Mouse (Mus musculus): ENCODE results near the gene B3gat2. TPM values are rescaled to one million over a fixed set of nuclear protein-coding genes. Genes with fewer than 3 reads are reported as not detected.

The B3gat2 gene
- polyA plus RNA-seq, 1 experiment from 2014 or later: 1.1 TPM

GRCm38 (mm10) chr1:23884914-23885313 lies 123.4 kb downstream of the B3gat2 start:
- Histone ChIP-seq H3K4me3 (ENCODE audit: low read depth, low read length) (no peak overlapping the region), H3K4me2 (ENCODE audit: low read depth, low read length, severe bottlenecking) (no peak overlapping the region), H3K27me3 (ENCODE audit: control insufficient read depth, insufficient read depth, low read length) (no peaks in the 10 kb centered on the region), H3K9me3 (ENCODE audit: control insufficient read depth, low read length) (no peaks in the 10 kb centered on the region), H3K27ac (ENCODE audit: low read depth, low read length) (no peak overlapping the region), H3K9ac (ENCODE audit: low read length) (no peak overlapping the region), H3K4me1 (replicated peaks; ENCODE audit: control insufficient read depth, insufficient read depth, low read length) (no peaks in the 10 kb centered on the region), H3K36me3 (ENCODE audit: control insufficient read depth, insufficient read depth, low read length) (no peaks in the 10 kb centered on the region)
- ATAC-seq (replicated peaks; ENCODE audit: low FRiP score) (no peak; the same call in 1 of the 2 replicates), DNase-seq (ENCODE audit: low spot score) (no peak)
- WGBS: 63% methylated on average over 7 of the region's 7 CpGs

GRCm38 (mm10) chr1:23892072-23892471 lies 130.5 kb downstream of the B3gat2 start:
- H3K4me2 ChIP-seq (ENCODE audit: low read depth, low read length, severe bottlenecking): no peak overlapping the region
- H3K9me3 ChIP-seq (ENCODE audit: control insufficient read depth, low read length): no peaks in the 10 kb centered on the region
- H3K36me3 ChIP-seq (ENCODE audit: control insufficient read depth, insufficient read depth, low read length): no peaks in the 10 kb centered on the region
- H3K4me3 ChIP-seq (ENCODE audit: low read depth, low read length): no peak overlapping the region
- H3K27me3 ChIP-seq (ENCODE audit: control insufficient read depth, insufficient read depth, low read length): no peaks in the 10 kb centered on the region
- 52% methylated on average over 1 of the region's 1 CpGs for WGBS
- no peaks in the 10 kb centered on the region for H3K4me1 ChIP-seq (replicated peaks; ENCODE audit: control insufficient read depth, insufficient read depth, low read length)
- ATAC-seq (replicated peaks; ENCODE audit: low FRiP score) (no peak), DNase-seq (ENCODE audit: low spot score) (no peak)
- no peak overlapping the region for H3K9ac ChIP-seq (ENCODE audit: low read length)
- no peak overlapping the region for H3K27ac ChIP-seq (ENCODE audit: low read depth, low read length)

Other genes starting within 250 kb of the B3gat2 start
- 55.0 and 57.8 TPM in 2 replicates for gene Smap1, start 160.6 kb downstream of the B3gat2 start, polyA plus RNA-seq (2014; fragmentation: Nextera tagmentation; extraction: Ambion mirVana)
- 75.8 and 84.5 TPM in 2 replicates for gene Sdhaf4, start 243.9 kb downstream of the B3gat2 start, polyA plus RNA-seq (2014; fragmentation: Nextera tagmentation; extraction: Ambion mirVana)

Measured in forebrain, embryonic 11.5 days (tissue).